Mouse (Mus musculus) limb, embryonic 12.5 days (tissue): ENCODE measurements around the gene Zfp651. TPM values are rescaled to one million over a fixed set of nuclear protein-coding genes. Genes with fewer than 3 reads are reported as not detected.

Source experiments
- ATAC-seq: fragments of 200-750 bp; cut with Nextera tagmentation; 2 replicates; pipeline ENCODE4 v1.8.0; 2017; ENCODE audit warnings: low read depth, moderate TSS enrichment; ENCODE audit not compliant: insufficient number of reproducible peaks, insufficient read depth, low FRiP score, low TSS enrichment
- H3K27ac ChIP-seq: fragments of 300-500 bp; sonication (generic); 2 replicates; pipeline ENCODE4 v1.5.1; 2016; ENCODE audit warnings: mild to moderate bottlenecking, moderate library complexity
- H3K27me3 ChIP-seq: fragments of 300-500 bp; sonication (generic); 2 replicates; pipeline ENCODE4 v1.6.1; 2016; ENCODE audit warnings: mild to moderate bottlenecking, moderate library complexity
- H3K36me3 ChIP-seq: fragments of 300-500 bp; sonication (generic); 2 replicates; pipeline ENCODE4 v1.6.1; 2016; ENCODE audit warnings: mild to moderate bottlenecking, moderate library complexity
- H3K4me1 ChIP-seq: fragments of 300-500 bp; sonication (generic); replicated peaks from 2 replicates; pipeline ENCODE4 v1.6.1; 2016
- H3K4me2 ChIP-seq: fragments of 300-500 bp; sonication (generic); 2 replicates; pipeline ENCODE4 v1.6.1; 2016; ENCODE audit warnings: mild to moderate bottlenecking, moderate library complexity
- H3K4me3 ChIP-seq: fragments of 300-500 bp; sonication (generic); replicated peaks from 2 replicates; pipeline ENCODE4 v1.5.1; 2016; ENCODE audit warnings: mild to moderate bottlenecking
- H3K9ac ChIP-seq: fragments of 300-500 bp; sonication (generic); replicated peaks from 2 replicates; pipeline ENCODE4 v1.6.1; 2016; ENCODE audit warnings: mild to moderate bottlenecking, moderate library complexity
- H3K9me3 ChIP-seq: fragments of 300-500 bp; sonication (generic); 2 replicates; pipeline ENCODE4 v1.6.1; 2016; ENCODE audit warnings: mild to moderate bottlenecking, moderate library complexity
- WGBS: fragments of 180-500 bp; shearing (Covaris S2); methylation state at CpG from one replicate; pipeline ENCODE4 v1.1.7; 2016; 5-methylcytosine and 5-hydroxymethylcytosine counted together
- polyA plus RNA-seq: library from polyadenylated mRNA; unstranded; fragments of >200 nt; fragmentation: Nextera tagmentation; extraction: Ambion mirVana; gene quantifications from 2 replicates; pipeline ENCODE4 v1.2.1, GENCODE M21; 2016

Gene Zfp651
- polyA plus RNA-seq: 13.7 and 16.7 TPM in 2 replicates

GRCm38 (mm10) chr9:121759091-121760081, at the start of gene Zfp651:
Gene Zfp651 (plus strand): TSS chr9:121759330.
- WGBS: under 1% methylated on average over 86 of the region's 97 CpGs
- Histone ChIP-seq H3K27ac (peak within 1 kb of the TSS; percentile 96), H3K9ac (peak within 1 kb of the TSS; percentile 94), H3K27me3 (no peaks in the 10 kb centered on the region), H3K4me3 (peak within 1 kb of the TSS; percentile 84), H3K4me1 (peaks cover 40% of the 10 kb centered on the region), H3K4me2 (peak within 1 kb of the TSS; percentile 94), H3K9me3 (no peaks in the 10 kb centered on the region), H3K36me3 (peaks cover 51% of the 10 kb centered on the region)
- ATAC-seq: peak; percentile 53

GRCm38 (mm10) chr9:121709898-121710583, 49.1 kb upstream of the Zfp651 start, which contains the start of gene Ss18l2:
Gene Ss18l2 (plus strand): TSS chr9:121710329.
- no peaks in the 10 kb centered on the region for H3K27me3 ChIP-seq
- H3K4me1 ChIP-seq: peaks cover 22% of the 10 kb centered on the region
- peaks cover 16% of the 10 kb centered on the region for H3K36me3 ChIP-seq
- H3K27ac ChIP-seq: peak within 1 kb of the TSS; percentile 87
- ATAC-seq: peak; percentile 97
- peak within 1 kb of the TSS; percentile 87 for H3K4me2 ChIP-seq
- peak within 1 kb of the TSS; percentile 92 for H3K4me3 ChIP-seq
- 4% methylated on average over 37 of the region's 37 CpGs for WGBS
- H3K9me3 ChIP-seq: no peaks in the 10 kb centered on the region
- H3K9ac ChIP-seq: peak within 1 kb of the TSS; percentile 88

DNA sequence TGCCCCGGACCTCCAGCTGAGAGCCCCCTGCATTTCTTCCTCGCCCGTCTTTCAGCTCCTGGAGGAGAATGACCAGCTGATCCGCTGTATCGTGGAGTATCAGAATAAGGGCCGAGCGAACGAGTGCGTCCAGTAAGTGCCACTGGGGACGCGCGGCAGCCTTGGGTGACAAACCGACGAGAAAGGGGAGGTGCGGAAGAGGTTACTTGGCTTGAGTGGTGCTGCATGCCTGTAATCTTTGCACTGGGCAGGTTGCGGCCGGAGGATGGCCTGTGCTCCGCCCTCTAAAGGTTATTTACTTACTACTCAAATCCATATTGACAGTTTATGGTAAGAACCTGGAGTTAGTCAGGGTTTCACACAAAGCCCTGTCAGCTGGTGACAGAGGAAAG, 48.5 kb upstream of the Zfp651 start:
- no peaks in the 10 kb centered on the region for H3K9me3 ChIP-seq

GRCm38 (mm10) chr9:121717048-121717447, 42.1 kb upstream of the Zfp651 start:
- Histone ChIP-seq H3K4me2 (no peak overlapping the region), H3K27ac (no peak overlapping the region), H3K36me3 (peaks cover 21% of the 10 kb centered on the region), H3K9ac (no peak overlapping the region), H3K9me3 (peaks cover 7% of the 10 kb centered on the region; the same call in 1 of the 2 replicates), H3K4me3 (no peak overlapping the region), H3K4me1 (peaks cover 13% of the 10 kb centered on the region), H3K27me3 (no peaks in the 10 kb centered on the region)
- ATAC-seq: no peak
- WGBS: 76% methylated on average over 2 of the region's 2 CpGs

More for the DNA sequence above, 48.5 kb upstream of the Zfp651 start:
- Histone ChIP-seq H3K9ac (peak overlapping the region; percentile 88), H3K4me2 (peak overlapping the region; percentile 87), H3K4me1 (peaks cover 17% of the 10 kb centered on the region), H3K27me3 (no peaks in the 10 kb centered on the region), H3K4me3 (peak overlapping the region; percentile 92), H3K27ac (peak overlapping the region; percentile 87), H3K36me3 (peaks cover 16% of the 10 kb centered on the region)
- under 1% methylated on average over 18 of the region's 18 CpGs for WGBS
- no peak for ATAC-seq

- H3K4me2 ChIP-seq: peak overlapping the region; percentile 88
- peak overlapping the region; percentile 96 for H3K4me3 ChIP-seq
- ATAC-seq: peak; percentile 9; the same call in 1 of the 2 replicates
- peaks cover 7% of the 10 kb centered on the region; the same call in 1 of the 2 replicates for H3K9me3 ChIP-seq
- peaks cover 11% of the 10 kb centered on the region for H3K36me3 ChIP-seq
- H3K27me3 ChIP-seq: no peaks in the 10 kb centered on the region
- H3K4me1 ChIP-seq: peaks cover 13% of the 10 kb centered on the region
- peak overlapping the region; percentile 51 for H3K9ac ChIP-seq
- peak overlapping the region; percentile 97 for H3K27ac ChIP-seq
- 69% methylated on average over 15 of the region's 15 CpGs for WGBS
These were observed 40.9 kb upstream of the Zfp651 start for GRCm38 (mm10) chr9:121718070-121718705.

- H3K4me2 ChIP-seq: peak within 1 kb of the TSS; percentile 88
- peaks cover 7% of the 10 kb centered on the region; the same call in 1 of the 2 replicates for H3K9me3 ChIP-seq
- H3K9ac ChIP-seq: peak within 1 kb of the TSS; percentile 98
- peaks cover 5% of the 10 kb centered on the region; the same call in 1 of the 2 replicates for H3K36me3 ChIP-seq
- ATAC-seq: peak; percentile 98
- peak within 1 kb of the TSS; percentile 96 for H3K4me3 ChIP-seq
- no peaks in the 10 kb centered on the region for H3K27me3 ChIP-seq
- peaks cover 13% of the 10 kb centered on the region for H3K4me1 ChIP-seq
- WGBS: under 1% methylated on average over 59 of the region's 61 CpGs
- H3K27ac ChIP-seq: peak within 1 kb of the TSS; percentile 97
These were observed 40.3 kb upstream of the Zfp651 start, which contains the start of gene Nktr for GRCm38 (mm10) chr9:121718792-121719318. Gene Nktr (plus strand): TSS chr9:121719169.

DNA sequence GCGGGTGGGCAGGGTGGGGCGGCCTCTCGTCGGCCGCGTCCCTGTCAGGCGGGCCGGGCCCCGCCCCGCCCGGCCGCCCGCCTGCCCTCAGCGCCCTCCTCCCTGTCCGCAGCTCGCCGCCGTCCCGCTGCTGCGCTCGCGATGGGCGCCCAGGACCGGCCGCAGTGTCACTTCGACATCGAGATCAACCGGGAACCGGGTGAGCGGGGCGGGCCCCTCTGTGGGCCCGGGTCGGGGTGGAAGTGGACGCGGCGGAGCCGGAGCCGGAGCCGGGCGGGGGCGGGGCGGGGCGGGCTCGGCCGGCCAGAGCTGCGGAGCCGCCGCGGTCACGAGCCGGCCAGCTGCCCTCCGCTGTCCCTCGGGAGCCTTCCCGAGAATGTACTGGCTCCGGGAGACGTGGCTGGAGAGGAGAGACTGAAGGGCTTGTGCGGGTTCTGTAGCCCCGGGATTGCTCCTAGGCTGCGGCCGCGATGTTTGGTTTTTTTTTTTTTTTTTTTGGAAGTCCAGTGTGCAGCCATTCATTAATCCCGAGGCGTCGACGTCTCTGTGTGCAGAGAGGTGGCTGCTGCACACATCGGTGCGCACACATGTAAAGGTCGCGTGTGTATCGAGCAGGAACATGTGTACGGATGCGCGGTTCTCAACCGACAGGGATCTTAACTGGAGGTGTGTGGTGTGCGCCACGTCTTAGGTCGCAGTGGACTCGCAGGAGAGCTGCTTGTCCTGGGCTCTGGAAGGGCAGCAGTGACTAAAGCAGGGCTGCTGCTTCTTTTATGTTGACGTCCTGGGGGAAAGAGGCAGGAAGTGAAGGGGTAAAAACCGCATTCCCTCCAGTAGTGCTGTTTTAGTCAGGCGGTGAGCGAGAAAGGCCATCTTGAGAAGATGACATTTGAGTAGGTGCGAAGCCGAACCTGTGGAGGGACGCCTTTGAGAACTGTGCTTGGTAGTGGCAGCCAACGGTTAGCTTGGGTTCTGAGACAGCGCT, 39.5 kb upstream of the Zfp651 start:
- peaks cover 7% of the 10 kb centered on the region; the same call in 1 of the 2 replicates for H3K9me3 ChIP-seq
- peak overlapping the region; percentile 97 for H3K27ac ChIP-seq
- ATAC-seq: peak; percentile 68
- H3K4me1 ChIP-seq: peaks cover 13% of the 10 kb centered on the region
- under 1% methylated on average over 68 of the region's 87 CpGs for WGBS
- H3K27me3 ChIP-seq: no peaks in the 10 kb centered on the region
- peaks cover 4% of the 10 kb centered on the region; the same call in 1 of the 2 replicates for H3K36me3 ChIP-seq
- peak overlapping the region; percentile 98 for H3K9ac ChIP-seq
- H3K4me3 ChIP-seq: peak overlapping the region; percentile 96
- peak overlapping the region; percentile 88 for H3K4me2 ChIP-seq

DNA sequence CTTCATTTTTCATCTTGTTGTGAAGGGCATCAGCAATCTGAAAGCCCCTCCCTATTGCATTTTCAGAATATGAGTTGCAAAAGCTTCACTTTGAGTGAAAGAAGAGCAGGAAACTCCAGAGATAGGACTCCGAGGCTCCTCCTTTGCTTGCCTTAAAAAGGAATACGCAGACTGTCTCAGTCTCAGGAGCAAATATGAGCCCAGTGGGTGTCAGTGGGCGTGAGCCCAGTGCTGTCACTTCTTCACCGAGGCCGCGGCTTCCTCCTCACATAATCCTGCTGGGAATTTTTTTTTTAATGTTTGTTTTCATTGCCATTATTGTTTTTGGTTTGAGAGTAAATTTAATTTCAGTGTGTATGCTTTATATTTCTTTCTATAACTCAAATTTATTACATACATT, 18.6 kb upstream of the Zfp651 start:
- Histone ChIP-seq H3K4me3 (no peak overlapping the region), H3K27me3 (no peaks in the 10 kb centered on the region), H3K4me1 (no peaks in the 10 kb centered on the region), H3K9ac (no peak overlapping the region), H3K36me3 (peaks cover 61% of the 10 kb centered on the region), H3K9me3 (no peaks in the 10 kb centered on the region), H3K27ac (no peak overlapping the region), H3K4me2 (no peak overlapping the region)
- 88% methylated on average over 6 of the region's 6 CpGs for WGBS
- no peak for ATAC-seq

GRCm38 (mm10) chr9:121741168-121741567, 18.0 kb upstream of the Zfp651 start:
- Histone ChIP-seq H3K27me3 (no peaks in the 10 kb centered on the region), H3K4me1 (no peaks in the 10 kb centered on the region), H3K36me3 (peaks cover 66% of the 10 kb centered on the region), H3K27ac (no peak overlapping the region), H3K4me2 (no peak overlapping the region), H3K4me3 (no peak overlapping the region), H3K9me3 (no peaks in the 10 kb centered on the region), H3K9ac (no peak overlapping the region)
- no peak for ATAC-seq
- WGBS: 94% methylated on average over 3 of the region's 3 CpGs
